Mouse (Mus musculus) activated CD4-positive, CD25-positive, alpha-beta regulatory T cell, adult 9 weeks (primary cell): ENCODE data around the gene Sgta. TPM values are rescaled to one million over a fixed set of nuclear protein-coding genes. Genes with fewer than 3 reads are reported as not detected.

Experiments
- polyA plus RNA-seq: library from polyadenylated mRNA; unstranded; fragments of 100-300 nt; shearing (Covaris generic); gene quantifications from one replicate; pipeline ENCODE4 v1.2.1, GENCODE M21; 2017

Sgta gene
- polyA plus RNA-seq, result 116 TPM

DNA sequence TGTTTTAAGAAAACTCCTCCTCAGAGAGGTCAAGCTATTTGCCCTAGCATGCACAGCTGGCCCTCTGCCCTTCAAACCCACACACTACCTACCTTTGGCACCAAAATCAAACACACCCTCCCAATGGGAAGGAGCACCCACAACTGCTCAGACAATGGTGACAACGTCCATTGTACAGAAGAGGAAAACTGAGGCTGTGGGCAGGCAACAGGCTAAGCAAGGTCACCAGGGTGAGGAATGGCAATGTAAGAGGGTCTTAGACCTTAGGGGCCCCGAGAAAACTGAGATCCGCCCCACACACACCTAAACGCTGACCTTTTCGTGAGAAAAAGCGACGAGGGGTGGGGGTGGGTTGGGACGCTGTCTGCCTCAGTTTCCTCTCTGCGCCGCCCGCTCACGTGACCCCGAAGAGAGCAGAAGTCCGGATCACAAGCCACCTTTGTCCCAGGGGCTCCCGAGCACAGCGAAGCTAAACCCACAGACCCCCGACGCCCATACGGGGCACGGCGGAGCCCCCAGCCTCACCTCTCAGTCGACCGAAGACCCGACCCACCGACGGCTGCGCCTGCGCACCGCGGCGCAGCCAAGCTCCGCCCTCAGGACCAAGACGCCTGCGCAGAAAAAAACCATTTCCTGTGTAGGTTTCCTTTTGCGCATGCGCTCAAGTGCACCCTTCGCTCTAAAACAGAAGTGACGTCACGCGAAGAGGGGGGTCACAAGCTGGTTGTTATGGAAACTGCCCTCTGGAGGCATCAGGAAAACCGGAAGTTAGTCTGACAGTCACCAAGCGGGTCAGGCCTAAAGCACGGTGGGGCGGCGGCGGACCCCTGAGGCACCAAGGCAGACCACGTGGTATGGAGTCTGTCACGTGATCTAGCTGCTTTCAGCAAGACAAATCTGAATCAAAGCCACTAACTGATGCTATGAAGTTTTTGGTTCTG lies at the start of gene Sgta:
TSS of gene Sgta (minus strand) at position 579 of the 941 bp plus-strand sequence.

DNA sequence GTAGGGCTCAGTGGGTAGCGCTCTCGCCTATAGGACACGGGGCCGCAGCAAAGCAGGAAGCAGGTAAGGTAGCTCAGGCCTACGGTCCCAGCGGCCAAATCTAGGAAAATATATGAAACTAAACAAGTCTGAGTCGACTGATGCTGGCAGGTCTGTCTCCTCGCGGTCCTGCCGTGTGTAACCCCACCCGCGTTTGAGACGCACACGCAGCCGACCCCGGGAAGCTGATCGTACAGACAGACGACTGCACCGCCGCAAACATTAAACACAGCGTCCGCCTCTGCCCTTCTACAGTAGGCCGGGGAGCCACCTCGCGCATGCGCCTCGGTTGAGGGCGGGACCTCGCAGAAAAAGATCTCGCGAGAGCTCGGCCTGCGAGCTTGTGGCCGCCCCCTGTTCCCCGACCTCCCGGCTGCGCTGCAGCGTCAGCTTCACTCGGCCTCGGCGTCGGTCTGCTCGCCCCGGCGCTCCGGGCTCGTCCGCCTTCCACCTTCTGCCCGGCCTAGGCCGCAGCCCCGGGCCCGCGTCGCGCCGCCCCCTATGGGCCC lies 45.7 kb upstream of the Sgta start, which contains the start of gene Map2k2:
TSS of gene Map2k2 (plus strand) at position 351 of the 548 bp plus-strand sequence.

DNA sequence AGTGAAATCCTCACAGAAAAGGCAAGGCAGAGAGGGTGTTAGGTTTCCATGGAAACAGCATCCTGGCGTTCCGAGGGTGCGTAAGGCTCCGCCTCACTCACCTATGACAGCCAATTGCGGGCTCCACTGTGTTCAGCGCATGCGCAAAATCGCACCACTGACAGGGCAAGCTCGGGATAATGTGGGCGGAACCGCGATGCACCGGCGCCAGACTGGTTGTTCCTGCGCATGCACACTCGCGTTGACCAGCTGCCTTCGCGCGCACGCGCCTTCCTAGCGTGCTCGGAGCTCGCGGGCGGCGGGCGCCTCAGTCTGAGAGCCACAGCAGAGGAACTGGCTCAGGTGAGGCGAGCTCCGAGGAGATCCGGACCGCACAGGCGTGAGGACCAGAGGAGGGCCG lies 9.9 kb upstream of the Sgta start, which contains the start of gene Thop1:
TSS of gene Thop1 (plus strand) at position 200 of the 400 bp plus-strand sequence.

DNA sequence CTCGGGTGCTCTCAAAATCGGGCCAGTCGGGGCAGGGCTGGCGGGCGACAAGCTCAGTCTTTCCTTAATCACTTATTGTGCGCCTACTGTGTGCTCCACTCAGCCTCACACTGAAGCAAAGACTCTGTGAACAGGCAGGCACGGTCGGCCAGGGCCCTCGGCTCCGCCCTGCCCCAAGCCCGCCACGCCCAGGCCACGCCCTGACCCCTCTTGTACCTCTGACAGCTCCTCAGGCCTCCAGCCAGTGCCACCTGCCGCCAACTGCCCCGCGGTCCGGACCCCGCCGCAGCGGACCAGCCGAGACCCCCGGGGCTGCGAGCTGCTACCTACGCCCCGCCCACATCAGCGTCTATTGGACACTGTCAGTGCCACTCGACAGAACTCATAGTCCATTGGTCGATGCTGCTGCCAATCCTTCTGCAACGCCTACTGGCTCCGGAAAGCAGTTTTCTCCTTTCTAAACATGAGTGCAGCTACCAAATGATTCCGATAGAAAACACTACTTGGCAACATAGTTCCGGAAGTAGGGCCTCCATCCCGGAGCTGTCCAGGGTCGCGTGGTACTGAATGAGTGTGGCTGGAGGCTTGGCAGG lies 22.9 kb downstream of the Sgta start, which contains the start of gene Slc39a3:
TSS of gene Slc39a3 (minus strand) at position 439 of the 593 bp plus-strand sequence.

DNA sequence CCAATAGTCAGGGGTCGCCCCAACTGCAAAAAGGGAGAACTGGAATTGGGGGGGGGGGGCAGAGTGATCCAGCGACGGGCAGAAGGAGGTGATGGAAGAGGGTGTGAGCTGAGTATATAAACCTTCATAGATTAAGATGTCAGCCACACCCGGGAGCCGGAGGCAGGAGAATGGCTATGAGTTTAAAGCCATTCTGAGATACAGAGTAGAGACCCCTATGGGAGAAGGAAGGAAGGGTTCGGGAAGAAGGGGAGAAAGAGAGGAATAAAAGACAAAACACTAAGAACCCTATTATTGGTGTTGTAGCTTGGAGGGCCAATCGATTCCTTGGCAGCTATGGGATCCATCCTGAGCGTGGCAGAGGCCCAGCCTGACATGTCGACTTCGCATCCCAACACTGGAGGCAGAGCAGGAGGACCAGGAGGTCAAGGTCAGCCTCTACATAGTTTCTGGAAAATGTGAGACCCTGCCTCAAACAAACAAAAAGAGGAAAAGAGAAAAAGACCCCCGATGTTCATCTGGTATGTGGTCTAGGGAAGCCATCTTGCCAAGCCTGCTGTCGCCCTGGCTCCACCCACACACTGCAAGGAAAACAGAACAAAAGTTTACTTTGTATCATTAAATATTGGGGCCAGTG lies 34.2 kb downstream of the Sgta start, which contains the start of gene Diras1:
TSS of gene Diras1 (minus strand) at position 24 of the 637 bp plus-strand sequence.

DNA sequence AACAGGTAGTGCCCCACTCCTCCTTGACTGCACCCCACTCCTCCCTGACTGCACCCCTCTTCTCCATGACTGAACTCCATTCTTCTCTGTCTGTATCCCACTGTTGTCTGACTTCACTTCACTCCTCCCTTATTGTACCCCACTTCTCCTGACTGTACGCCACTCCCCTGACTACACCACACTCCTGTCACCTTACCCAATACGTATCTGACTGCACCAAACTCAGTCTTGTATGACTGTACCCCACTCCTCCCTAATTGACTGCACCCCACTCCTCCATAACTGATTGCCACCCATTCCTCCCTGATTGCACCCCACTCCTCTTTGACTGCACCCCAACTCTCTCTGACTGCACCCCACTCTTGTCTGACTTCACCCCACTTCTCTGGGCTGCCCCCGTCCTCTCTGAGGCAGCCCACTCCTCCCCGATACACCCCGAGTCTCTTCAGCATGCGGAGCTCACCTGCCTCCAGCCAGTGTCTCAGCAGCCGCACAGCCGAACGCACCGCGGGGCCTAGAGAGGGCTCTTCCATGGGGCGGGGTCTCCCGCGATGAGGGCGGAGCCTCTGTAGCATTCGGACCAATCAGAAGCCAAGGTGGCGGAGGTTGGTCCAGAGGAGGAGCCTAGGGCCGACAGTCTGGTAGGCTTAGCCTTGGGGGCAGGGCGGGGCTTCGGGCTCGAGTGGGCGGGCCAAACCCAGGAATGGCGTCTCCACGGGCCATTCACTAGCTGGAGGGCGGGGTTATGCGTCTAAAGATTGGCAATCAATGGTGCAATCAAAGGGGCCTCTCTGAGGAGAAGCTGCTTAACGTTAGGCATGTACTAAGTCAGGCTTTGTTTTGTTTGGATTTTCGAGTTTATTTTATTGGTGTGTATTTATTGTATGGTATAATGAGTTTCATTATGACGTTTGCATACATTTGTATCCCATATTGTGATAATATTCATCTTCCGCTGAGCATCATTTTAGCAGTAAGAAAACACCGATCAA lies 45.3 kb downstream of the Sgta start, which contains the start of gene Gng7:
TSS of gene Gng7 (minus strand) at position 553 of the 992 bp plus-strand sequence.

Other genes starting within 250 kb of the Sgta start
- not detected for gene Jsrp1, start 246.7 kb downstream of the Sgta start, polyA plus RNA-seq
- 2,065 TPM for gene Oaz1, start 233.5 kb downstream of the Sgta start, polyA plus RNA-seq
- gene Lingo3, start 216.1 kb downstream of the Sgta start, polyA plus RNA-seq, result not detected
- gene Lsm7, start 205.0 kb downstream of the Sgta start, polyA plus RNA-seq, result 190 TPM
- 41.4 TPM for gene Sppl2b, start 204.9 kb downstream of the Sgta start, polyA plus RNA-seq
- not detected for gene Tmprss9, start 188.3 kb downstream of the Sgta start, polyA plus RNA-seq
- 242 TPM for gene Timm13, start 159.2 kb downstream of the Sgta start, polyA plus RNA-seq
- gene Lmnb2, start 141.9 kb downstream of the Sgta start, polyA plus RNA-seq, result 16.4 TPM
- 93.9 TPM for gene Gadd45b, start 130.1 kb downstream of the Sgta start, polyA plus RNA-seq
- gene Gng7, start 45.2 kb downstream of the Sgta start, polyA plus RNA-seq, result 0.09 TPM
- not detected for gene Diras1, start 34.5 kb downstream of the Sgta start, polyA plus RNA-seq
- 15.1 TPM for gene Slc39a3, start 22.8 kb downstream of the Sgta start, polyA plus RNA-seq
- gene Thop1, start 9.9 kb upstream of the Sgta start, polyA plus RNA-seq, result 13.1 TPM
- not detected for gene Creb3l3, start 38.7 kb upstream of the Sgta start, polyA plus RNA-seq
- 37.8 TPM for gene Map2k2, start 45.7 kb upstream of the Sgta start, polyA plus RNA-seq
- 32.9 TPM for gene Zbtb7a, start 75.0 kb upstream of the Sgta start, polyA plus RNA-seq
- gene Pias4, start 107.7 kb upstream of the Sgta start, polyA plus RNA-seq, result 43.2 TPM
- 869 TPM for gene Eef2, start 116.5 kb upstream of the Sgta start, polyA plus RNA-seq
- gene Dapk3, start 122.8 kb upstream of the Sgta start, polyA plus RNA-seq, result 10.4 TPM
- gene 4930442H23Rik, start 123.7 kb upstream of the Sgta start, polyA plus RNA-seq, result not detected
- 0.21 TPM for gene Nmrk2, start 141.9 kb upstream of the Sgta start, polyA plus RNA-seq
- gene Atcay, start 170.7 kb upstream of the Sgta start, polyA plus RNA-seq, result 11.9 TPM
- 4.7 TPM for gene Zfr2, start 173.0 kb upstream of the Sgta start, polyA plus RNA-seq
- 128 TPM for gene Matk, start 192.8 kb upstream of the Sgta start, polyA plus RNA-seq
- 129 TPM for gene Mrpl54, start 206.8 kb upstream of the Sgta start, polyA plus RNA-seq
- 62.8 TPM for gene Apba3, start 206.8 kb upstream of the Sgta start, polyA plus RNA-seq
- 18.0 TPM for gene Tjp3, start 231.4 kb upstream of the Sgta start, polyA plus RNA-seq
- gene Pip5k1c, start 232.8 kb upstream of the Sgta start, polyA plus RNA-seq, result 42.0 TPM